Mouse (Mus musculus): ENCODE measurements around the gene Rbfox3. TPM values are rescaled to one million over a fixed set of nuclear protein-coding genes. Genes with fewer than 3 reads are reported as not detected.
A peak's percentile ranks its signal among the peaks of the same experiment; 100 is the strongest.

The Rbfox3 gene
- polyA plus RNA-seq, 1 experiment from 2014 or later: 0.69 TPM

GRCm38 (mm10) chr11:118721898-118722297, 189.5 kb downstream of the Rbfox3 start:
- no peak for ATAC-seq (replicated peaks; ENCODE audit: insufficient number of reproducible peaks, low FRiP score, low TSS enrichment)
- Histone ChIP-seq H3K27me3 (ENCODE audit: control insufficient read depth, insufficient read depth, low read length) (peaks cover 7% of the 10 kb centered on the region; the same call in 1 of the 2 replicates), H3K9me3 (replicated peaks; ENCODE audit: control insufficient read depth, low read length) (no peaks in the 10 kb centered on the region), H3K9ac (ENCODE audit: low read depth, low read length) (no peak overlapping the region), H3K4me1 (ENCODE audit: control insufficient read depth, insufficient read depth, low read length) (no peaks in the 10 kb centered on the region), H3K4me2 (no peak overlapping the region), H3K4me3 (ENCODE audit: low read depth, low read length) (no peak overlapping the region), H3K27ac (ENCODE audit: low read depth, low read length) (no peak overlapping the region), H3K36me3 (ENCODE audit: control insufficient read depth, insufficient read depth, low read length) (no peaks in the 10 kb centered on the region)
- 26% methylated on average over 6 of the region's 6 CpGs for WGBS (ENCODE audit: insufficient replicate concordance)

DNA sequence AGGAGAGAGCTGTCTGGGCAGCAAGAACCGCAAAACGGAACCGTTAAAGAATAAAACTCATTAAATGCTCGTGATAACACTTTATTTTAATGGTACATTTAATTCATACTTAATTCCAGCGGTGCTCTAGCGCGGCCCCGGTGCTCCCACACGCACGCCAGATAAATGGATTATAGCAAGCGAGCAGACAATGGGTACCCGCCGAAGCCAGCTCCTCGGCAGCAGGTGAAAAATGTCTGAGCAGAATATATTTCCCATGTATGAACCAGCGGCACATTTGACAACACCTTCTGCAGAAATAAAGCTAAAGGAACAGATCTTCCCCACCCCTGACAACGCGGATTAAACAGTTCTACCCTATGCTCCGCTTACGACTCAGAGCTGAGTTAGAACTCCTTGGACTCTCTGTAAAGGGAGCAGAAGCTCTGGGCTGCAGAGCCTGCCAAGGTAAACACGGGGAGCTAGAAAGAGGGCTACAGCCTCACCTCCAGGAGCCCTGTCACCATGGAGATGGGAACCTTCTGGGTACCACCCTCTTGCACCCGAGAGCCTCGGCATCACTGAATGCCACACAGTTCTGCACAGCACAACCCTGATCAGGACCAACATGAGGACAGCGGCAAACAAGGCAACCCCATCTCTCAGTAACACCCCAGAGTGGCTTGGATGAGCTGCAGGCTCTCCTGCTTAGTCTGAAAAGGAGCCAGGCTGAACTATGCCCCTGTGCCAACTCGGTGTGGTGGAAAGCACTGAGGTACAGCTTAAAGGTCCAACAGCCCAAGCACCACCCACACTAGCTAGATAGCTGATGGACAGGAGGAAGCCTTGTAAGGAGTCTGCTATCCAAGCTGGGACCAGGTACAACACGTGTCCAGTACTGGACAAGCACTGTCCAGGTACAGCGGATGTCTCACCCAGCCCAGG, 196.5 kb downstream of the Rbfox3 start:
- 0 out of 2 replicates have a peak, but pooled peaks have one; percentile 31 for ATAC-seq (replicated peaks; ENCODE audit: insufficient number of reproducible peaks, low FRiP score, low TSS enrichment)

GRCm38 (mm10) chr11:118712761-118713160, 198.6 kb downstream of the Rbfox3 start:
- H3K36me3 ChIP-seq (ENCODE audit: control insufficient read depth, insufficient read depth, low read length): no peaks in the 10 kb centered on the region
- ATAC-seq (replicated peaks; ENCODE audit: insufficient number of reproducible peaks, low FRiP score, low TSS enrichment): no peak
- no peak overlapping the region for H3K4me3 ChIP-seq (ENCODE audit: low read depth, low read length)
- H3K27ac ChIP-seq (ENCODE audit: low read depth, low read length): no peak overlapping the region
- no peak overlapping the region for H3K9ac ChIP-seq (ENCODE audit: low read depth, low read length)
- peaks cover 6% of the 10 kb centered on the region; the same call in 1 of the 2 replicates for H3K27me3 ChIP-seq (ENCODE audit: control insufficient read depth, insufficient read depth, low read length)
- H3K4me1 ChIP-seq (ENCODE audit: control insufficient read depth, insufficient read depth, low read length): no peaks in the 10 kb centered on the region
- WGBS (ENCODE audit: insufficient replicate concordance): 69% methylated on average over 4 of the region's 4 CpGs
- H3K9me3 ChIP-seq (replicated peaks; ENCODE audit: control insufficient read depth, low read length): no peaks in the 10 kb centered on the region
- no peak overlapping the region for H3K4me2 ChIP-seq

More for the DNA sequence above, 196.5 kb downstream of the Rbfox3 start:
- Histone ChIP-seq H3K9ac (ENCODE audit: low read depth, low read length) (no peak overlapping the region), H3K9me3 (replicated peaks; ENCODE audit: control insufficient read depth, low read length) (no peaks in the 10 kb centered on the region), H3K36me3 (ENCODE audit: control insufficient read depth, insufficient read depth, low read length) (no peaks in the 10 kb centered on the region), H3K4me1 (ENCODE audit: control insufficient read depth, insufficient read depth, low read length) (no peaks in the 10 kb centered on the region), H3K4me2 (no peak overlapping the region), H3K4me3 (ENCODE audit: low read depth, low read length) (no peak overlapping the region), H3K27ac (ENCODE audit: low read depth, low read length) (no peak overlapping the region), H3K27me3 (ENCODE audit: control insufficient read depth, insufficient read depth, low read length) (peaks cover 6% of the 10 kb centered on the region; the same call in 1 of the 2 replicates)
- WGBS (ENCODE audit: insufficient replicate concordance): 82% methylated on average over 26 of the region's 26 CpGs

DNA sequence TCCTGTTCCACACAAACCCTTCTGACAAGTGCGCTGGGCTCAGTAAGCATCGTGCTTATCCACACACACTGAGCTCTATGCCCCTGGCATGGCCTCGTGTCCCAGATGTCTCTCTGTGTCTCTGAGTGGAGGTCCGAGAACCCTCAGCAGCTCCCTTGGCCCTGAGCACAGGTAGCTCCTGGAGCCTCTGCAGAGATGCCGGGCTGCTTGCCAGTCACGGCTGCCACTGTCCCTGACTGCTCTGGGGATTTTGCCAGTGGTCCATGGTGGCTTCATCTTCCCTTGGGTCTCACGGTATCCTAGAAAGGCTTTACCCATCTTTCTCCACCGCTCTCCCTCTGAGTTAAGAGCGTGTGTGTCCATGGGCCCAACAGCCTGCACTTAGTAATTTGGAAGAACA, 199.3 kb downstream of the Rbfox3 start:
- H3K9me3 ChIP-seq (replicated peaks; ENCODE audit: control insufficient read depth, low read length): no peaks in the 10 kb centered on the region
- H3K9ac ChIP-seq (ENCODE audit: low read depth, low read length): no peak overlapping the region
- peaks cover 6% of the 10 kb centered on the region; the same call in 1 of the 2 replicates for H3K27me3 ChIP-seq (ENCODE audit: control insufficient read depth, insufficient read depth, low read length)
- H3K4me1 ChIP-seq (ENCODE audit: control insufficient read depth, insufficient read depth, low read length): no peaks in the 10 kb centered on the region
- ATAC-seq (replicated peaks; ENCODE audit: insufficient number of reproducible peaks, low FRiP score, low TSS enrichment): no peak
- no peak overlapping the region for H3K4me2 ChIP-seq
- H3K4me3 ChIP-seq (ENCODE audit: low read depth, low read length): no peak overlapping the region
- WGBS (ENCODE audit: insufficient replicate concordance): 69% methylated on average over 9 of the region's 9 CpGs
- H3K36me3 ChIP-seq (ENCODE audit: control insufficient read depth, insufficient read depth, low read length): no peaks in the 10 kb centered on the region
- no peak overlapping the region for H3K27ac ChIP-seq (ENCODE audit: low read depth, low read length)

DNA sequence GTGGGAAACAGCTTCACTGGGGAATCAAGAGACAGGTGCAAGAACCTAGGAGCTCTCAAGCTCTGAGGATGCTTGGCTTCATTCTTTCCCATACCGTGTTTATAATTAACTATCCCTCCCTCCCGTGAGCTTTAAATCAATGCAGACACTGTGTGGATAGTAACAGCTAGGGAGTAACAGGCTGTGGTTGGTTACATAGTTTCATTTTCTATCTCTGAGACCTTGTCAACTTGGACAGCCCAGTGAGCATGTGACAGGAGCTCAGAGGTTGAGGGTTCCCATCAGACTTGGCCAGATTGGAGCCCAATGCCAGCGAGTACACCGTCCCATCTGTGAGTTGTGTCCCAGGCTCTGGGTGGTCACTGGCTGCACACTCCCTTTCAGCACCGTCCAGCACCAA, 201.4 kb downstream of the Rbfox3 start:
- no peak for ATAC-seq (replicated peaks; ENCODE audit: insufficient number of reproducible peaks, low FRiP score, low TSS enrichment)

GRCm38 (mm10) chr11:118696226-118696930, 215.0 kb downstream of the Rbfox3 start:
- no peak for ATAC-seq (replicated peaks; ENCODE audit: insufficient number of reproducible peaks, low FRiP score, low TSS enrichment)
- Histone ChIP-seq H3K4me3 (ENCODE audit: low read depth, low read length) (no peak overlapping the region), H3K4me1 (ENCODE audit: control insufficient read depth, insufficient read depth, low read length) (no peaks in the 10 kb centered on the region), H3K27ac (ENCODE audit: low read depth, low read length) (no peak overlapping the region), H3K9ac (ENCODE audit: low read depth, low read length) (no peak overlapping the region), H3K36me3 (ENCODE audit: control insufficient read depth, insufficient read depth, low read length) (no peaks in the 10 kb centered on the region), H3K9me3 (replicated peaks; ENCODE audit: control insufficient read depth, low read length) (no peaks in the 10 kb centered on the region), H3K27me3 (ENCODE audit: control insufficient read depth, insufficient read depth, low read length) (peaks cover 7% of the 10 kb centered on the region; the same call in 1 of the 2 replicates), H3K4me2 (no peak overlapping the region)
- 51% methylated on average over 16 of the region's 16 CpGs for WGBS (ENCODE audit: insufficient replicate concordance)

More for the DNA sequence above, 201.4 kb downstream of the Rbfox3 start:
- no peaks in the 10 kb centered on the region for H3K9me3 ChIP-seq (replicated peaks; ENCODE audit: control insufficient read depth, low read length)
- WGBS (ENCODE audit: insufficient replicate concordance): 77% methylated on average over 5 of the region's 5 CpGs
- no peaks in the 10 kb centered on the region for H3K27me3 ChIP-seq (ENCODE audit: control insufficient read depth, insufficient read depth, low read length)
- no peak overlapping the region for H3K9ac ChIP-seq (ENCODE audit: low read depth, low read length)
- no peak overlapping the region for H3K27ac ChIP-seq (ENCODE audit: low read depth, low read length)
- H3K4me2 ChIP-seq: no peak overlapping the region
- H3K4me3 ChIP-seq (ENCODE audit: low read depth, low read length): no peak overlapping the region
- H3K36me3 ChIP-seq (ENCODE audit: control insufficient read depth, insufficient read depth, low read length): no peaks in the 10 kb centered on the region
- no peaks in the 10 kb centered on the region for H3K4me1 ChIP-seq (ENCODE audit: control insufficient read depth, insufficient read depth, low read length)

DNA sequence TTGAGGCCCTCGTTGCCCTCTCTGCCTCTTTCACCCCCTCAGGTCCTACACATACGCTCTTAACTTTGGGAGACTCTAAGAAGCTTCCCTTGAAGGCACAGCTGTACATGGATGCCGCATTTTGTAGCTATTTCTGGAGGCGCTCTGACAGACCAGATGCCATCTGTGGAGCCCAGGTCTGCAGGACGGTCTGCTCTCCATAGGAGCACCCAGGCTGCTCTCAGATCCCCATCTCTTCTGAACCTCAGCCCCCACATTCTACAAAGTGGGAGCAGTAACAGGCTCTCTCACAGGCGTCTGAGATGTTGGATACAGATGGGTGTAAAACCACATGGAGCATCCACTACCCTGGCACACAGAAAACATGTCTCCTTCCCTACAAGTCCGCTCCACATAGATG, 218.1 kb downstream of the Rbfox3 start:
- ATAC-seq (replicated peaks; ENCODE audit: insufficient number of reproducible peaks, low FRiP score, low TSS enrichment): no peak
- no peak overlapping the region for H3K4me3 ChIP-seq (ENCODE audit: low read depth, low read length)
- no peak overlapping the region for H3K9ac ChIP-seq (ENCODE audit: low read depth, low read length)
- no peak overlapping the region for H3K4me2 ChIP-seq
- H3K27ac ChIP-seq (ENCODE audit: low read depth, low read length): no peak overlapping the region
- no peaks in the 10 kb centered on the region for H3K36me3 ChIP-seq (ENCODE audit: control insufficient read depth, insufficient read depth, low read length)
- peaks cover 8% of the 10 kb centered on the region; the same call in 1 of the 2 replicates for H3K27me3 ChIP-seq (ENCODE audit: control insufficient read depth, insufficient read depth, low read length)
- no peaks in the 10 kb centered on the region for H3K9me3 ChIP-seq (replicated peaks; ENCODE audit: control insufficient read depth, low read length)
- WGBS (ENCODE audit: insufficient replicate concordance): 79% methylated on average over 7 of the region's 7 CpGs
- H3K4me1 ChIP-seq (ENCODE audit: control insufficient read depth, insufficient read depth, low read length): no peaks in the 10 kb centered on the region

DNA sequence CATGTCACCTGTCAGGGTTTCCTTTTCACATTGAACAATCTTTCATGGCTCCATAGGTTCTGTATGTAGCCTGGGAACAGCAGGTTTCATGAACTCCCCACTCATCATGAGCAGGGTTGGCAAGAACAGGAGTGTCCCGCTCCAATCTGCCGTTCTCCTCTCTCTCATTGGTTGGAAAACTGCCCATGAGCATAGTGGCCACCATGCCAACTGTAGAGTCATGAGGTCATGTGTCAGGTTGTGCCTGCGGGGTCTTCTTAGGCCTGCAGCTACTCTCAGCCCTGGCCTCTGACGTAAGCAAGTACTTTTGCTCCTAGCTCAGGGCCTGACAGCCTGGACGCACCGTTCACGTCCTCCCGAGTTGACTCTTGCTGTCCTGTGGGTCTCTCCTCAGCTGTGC, 221.1 kb downstream of the Rbfox3 start:
- Histone ChIP-seq H3K4me1 (ENCODE audit: control insufficient read depth, insufficient read depth, low read length) (no peaks in the 10 kb centered on the region), H3K4me2 (no peak overlapping the region), H3K36me3 (ENCODE audit: control insufficient read depth, insufficient read depth, low read length) (no peaks in the 10 kb centered on the region), H3K4me3 (ENCODE audit: low read depth, low read length) (no peak overlapping the region), H3K27me3 (ENCODE audit: control insufficient read depth, insufficient read depth, low read length) (peaks cover 4% of the 10 kb centered on the region), H3K27ac (ENCODE audit: low read depth, low read length) (no peak overlapping the region), H3K9ac (ENCODE audit: low read depth, low read length) (no peak overlapping the region), H3K9me3 (replicated peaks; ENCODE audit: control insufficient read depth, low read length) (no peaks in the 10 kb centered on the region)
- no peak for ATAC-seq (replicated peaks; ENCODE audit: insufficient number of reproducible peaks, low FRiP score, low TSS enrichment)
- WGBS (ENCODE audit: insufficient replicate concordance): 83% methylated on average over 8 of the region's 8 CpGs
